Mouse (Mus musculus) layer of hippocampus, postnatal 25 days (tissue): ENCODE measurements around the gene Pi4k2a. TPM values are rescaled to one million over a fixed set of nuclear protein-coding genes. Genes with fewer than 3 reads are reported as not detected.
A peak's percentile ranks its signal among the peaks of the same experiment; 100 is the strongest.
"Not testable (repeated sequence)": the region's sequence is repeated elsewhere in the genome, so short reads cannot be mapped to it uniquely, and the experiment has no call there.

Source experiments
- DNase-seq, 2 experiments: peaks; one replicate each; pipeline ENCODE4 v3.0.0; 2022; ENCODE audit warnings: mixed read lengths in 2 of 2, low spot score in 1 of 2; ENCODE audit errors: extremely low spot score in 1 of 2
- total RNA-seq, 2 experiments: library from RNA; stranded (reverse); gene quantifications; 2 replicates each; pipeline ENCODE4 v1.2.3; 2021

Gene Pi4k2a
- total RNA-seq, 2 experiments from 2014 or later, result 62.8 to 67.1 TPM

- DNase-seq, result no peak
Observed at GRCm38 (mm10) chr19:42079006-42079405, 11.3 kb upstream of the Pi4k2a start.

GRCm38 (mm10) chr19:42079950-42080349 is 10.3 kb upstream of the Pi4k2a start:
- DNase-seq, result no peak

GRCm38 (mm10) chr19:42080469-42080868 is 9.8 kb upstream of the Pi4k2a start:
- no peak for DNase-seq

- not testable (repeated sequence) for DNase-seq
Observed at GRCm38 (mm10) chr19:42081613-42082012, 8.7 kb upstream of the Pi4k2a start.

- no peak for DNase-seq
Observed at GRCm38 (mm10) chr19:42085690-42086089, 4.6 kb upstream of the Pi4k2a start.

- DNase-seq, result peak; percentile 84 to 86
Observed at GRCm38 (mm10) chr19:42086166-42086565, 4.1 kb upstream of the Pi4k2a start, which contains the start of gene Morn4. Gene Morn4, minus strand, starts transcription at chr19:42086357.

GRCm38 (mm10) chr19:42089103-42089747 is 1.0 kb upstream of the Pi4k2a start:
- peak in 1 of 2 experiments; percentile 31 for DNase-seq

- DNase-seq, result peak in 1 of 2 experiments; percentile 11
Observed at GRCm38 (mm10) chr19:42090637-42091141, 419 bp downstream of the Pi4k2a start.

GRCm38 (mm10) chr19:42099406-42099805 is 9.1 kb downstream of the Pi4k2a start:
- no peak for DNase-seq

GRCm38 (mm10) chr19:42104681-42105080 is 14.4 kb downstream of the Pi4k2a start:
- no peak for DNase-seq

GRCm38 (mm10) chr19:42115783-42116335 is 25.6 kb downstream of the Pi4k2a start:
- no peak for DNase-seq

GRCm38 (mm10) chr19:42118142-42118541 is 27.9 kb downstream of the Pi4k2a start:
- no peak for DNase-seq

- DNase-seq, result no peak
Observed at GRCm38 (mm10) chr19:42118596-42118995, 28.3 kb downstream of the Pi4k2a start.

GRCm38 (mm10) chr19:42120451-42120850 is 30.2 kb downstream of the Pi4k2a start:
- DNase-seq, result no peak

- no peak for DNase-seq
Observed at GRCm38 (mm10) chr19:42124684-42125083, 34.4 kb downstream of the Pi4k2a start.

- no peak for DNase-seq
Observed at GRCm38 (mm10) chr19:42125501-42126218, 35.4 kb downstream of the Pi4k2a start.

- DNase-seq, result no peak
Observed at GRCm38 (mm10) chr19:42126219-42126605, 35.9 kb downstream of the Pi4k2a start.

- no peak for DNase-seq
Observed at GRCm38 (mm10) chr19:42127024-42127423, 36.8 kb downstream of the Pi4k2a start.

GRCm38 (mm10) chr19:42128052-42128740 is 37.9 kb downstream of the Pi4k2a start:
- no peak for DNase-seq

GRCm38 (mm10) chr19:42128787-42129508 is 38.7 kb downstream of the Pi4k2a start, which contains the start of gene Avpi1:
Gene Avpi1, minus strand, starts transcription at chr19:42129059.
- DNase-seq, result peak; percentile 92
